Mouse (Mus musculus) C2C12 (cell line): Measurements from ENCODE around the gene Gm49510. TPM values are rescaled to one million over a fixed set of nuclear protein-coding genes. Genes with fewer than 3 reads are reported as not detected.
A peak's percentile ranks its signal among the peaks of the same experiment; 100 is the strongest.

Experiments used
- H3K27me3 ChIP-seq: one replicate; pipeline ENCODE4 v1.6.1; 2011; ENCODE audit not compliant: control insufficient read depth, insufficient read depth, insufficient read length
- H3K36me3 ChIP-seq: one replicate; pipeline ENCODE4 v1.6.1; 2011; ENCODE audit not compliant: control insufficient read depth, insufficient read depth
- H3K4me3 ChIP-seq: one replicate; pipeline ENCODE4 v1.5.1; 2011; ENCODE audit warnings: mild to moderate bottlenecking, control low read depth; ENCODE audit not compliant: poor library complexity, insufficient read depth, severe bottlenecking
- H3K79me2 ChIP-seq: one replicate; pipeline ENCODE4 v1.6.1; 2011; ENCODE audit not compliant: control insufficient read depth, insufficient read depth
- H3K79me3 ChIP-seq: one replicate; pipeline ENCODE4 v1.6.1; 2011; ENCODE audit warnings: low read depth, control low read depth
- H3ac ChIP-seq: one replicate; pipeline ENCODE3; 2011; ENCODE audit warnings: low read depth; ENCODE audit not compliant: control insufficient read depth, insufficient read length
- CEBPB ChIP-seq: IDR thresholded peaks from one replicate; pipeline ENCODE4 v1.6.1; 2011; ENCODE audit warnings: low read depth, mild to moderate bottlenecking, control low read depth, moderate library complexity
- CTCF ChIP-seq: IDR thresholded peaks from one replicate; pipeline ENCODE4 v1.5.1; 2011; ENCODE audit not compliant: control insufficient read depth, insufficient read depth, insufficient read length
- FOSL1 ChIP-seq: IDR thresholded peaks from one replicate; pipeline ENCODE4 v1.8.0; 2011; ENCODE audit warnings: mild to moderate bottlenecking, low read length; ENCODE audit not compliant: poor library complexity, insufficient read depth, severe bottlenecking
- MAX ChIP-seq: IDR thresholded peaks from one replicate; pipeline ENCODE4 v1.6.1; 2011; ENCODE audit warnings: mild to moderate bottlenecking, control low read depth
- MYOD1 ChIP-seq: IDR thresholded peaks from one replicate; pipeline ENCODE4 v1.6.1; 2011; ENCODE audit warnings: low read depth; ENCODE audit not compliant: control insufficient read depth, insufficient read length
- MYOG ChIP-seq: IDR thresholded peaks from one replicate; pipeline ENCODE4 v1.6.1; 2011; ENCODE audit not compliant: control insufficient read depth, insufficient read length; ENCODE audit errors: extremely low read depth
- USF1 ChIP-seq: IDR thresholded peaks from one replicate; pipeline ENCODE4 v1.6.1; 2011; ENCODE audit warnings: low read depth, mild to moderate bottlenecking, control low read depth, moderate library complexity
- polyA plus RNA-seq: library from polyadenylated mRNA; unstranded; fragments of >200 nt; fragmentation: generic; extraction: Trizol; gene quantifications from one replicate; pipeline ENCODE4 v1.2.1, GENCODE M21; 2012; ENCODE audit warnings: missing spikeins

The Gm49510 gene
- polyA plus RNA-seq, 1 experiment, result 0.07 TPM

DNA sequence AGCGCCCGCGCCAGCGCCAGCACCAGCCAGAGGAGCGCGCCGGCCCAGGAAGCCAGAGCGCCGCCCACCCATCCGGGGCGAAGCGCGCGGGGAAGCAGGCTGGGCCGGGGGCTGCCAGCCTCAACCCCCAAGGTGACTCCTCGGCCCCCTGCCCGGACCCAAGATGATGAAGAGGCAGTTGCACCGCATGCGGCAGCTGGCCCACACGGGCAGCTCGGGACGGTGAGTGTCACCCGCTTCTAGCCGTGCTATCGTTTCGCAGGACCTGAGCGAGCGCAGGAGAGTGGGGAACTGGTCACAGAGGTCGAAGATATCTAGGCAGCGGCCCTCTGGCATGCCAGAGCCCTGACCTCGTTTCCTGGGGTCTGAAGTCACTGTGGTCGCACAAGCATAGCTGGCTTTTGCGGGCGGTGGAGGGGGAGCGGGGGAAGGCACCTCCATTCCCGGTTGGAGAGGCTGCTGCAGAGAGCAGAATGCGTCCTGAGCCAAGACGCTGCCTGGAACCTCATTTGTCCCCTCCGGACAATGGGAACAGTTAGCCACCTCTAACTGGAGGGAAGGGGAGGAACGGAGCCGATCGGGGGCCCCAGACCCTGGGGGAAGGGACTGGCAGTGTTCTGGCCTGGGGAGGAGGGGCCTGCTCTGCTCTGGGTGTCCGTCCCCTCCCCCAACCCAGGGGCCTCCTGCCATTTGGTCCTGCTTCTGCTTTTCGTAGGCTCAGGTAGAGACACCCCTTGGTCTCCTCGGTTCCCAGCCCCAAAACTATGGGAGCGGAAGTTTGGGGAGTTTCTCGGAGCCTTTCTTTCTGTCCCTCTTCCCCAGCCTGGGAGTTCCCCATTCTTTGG, 495 bp downstream of the Gm49510 start, which contains the start of gene Sh3bp1:
Gene Sh3bp1, plus strand, starts transcription at position 29 of the 845 bp plus-strand sequence.
- H3K36me3 ChIP-seq, result peaks cover 7% of the 10 kb centered on the region
- peak within 1 kb of the TSS; percentile 65 for H3K4me3 ChIP-seq
- TF ChIP-seq CEBPB (no peak), MYOG (no peak), FOSL1 (no peak), MYOD1 (no peak), CTCF (no peak), MAX (no peak)
- H3ac ChIP-seq, result peak within 1 kb of the TSS; percentile 92
- no peaks in the 10 kb centered on the region for H3K27me3 ChIP-seq
- H3K79me2 ChIP-seq, result no peaks in the 10 kb centered on the region
- no peaks in the 10 kb centered on the region for H3K79me3 ChIP-seq

DNA sequence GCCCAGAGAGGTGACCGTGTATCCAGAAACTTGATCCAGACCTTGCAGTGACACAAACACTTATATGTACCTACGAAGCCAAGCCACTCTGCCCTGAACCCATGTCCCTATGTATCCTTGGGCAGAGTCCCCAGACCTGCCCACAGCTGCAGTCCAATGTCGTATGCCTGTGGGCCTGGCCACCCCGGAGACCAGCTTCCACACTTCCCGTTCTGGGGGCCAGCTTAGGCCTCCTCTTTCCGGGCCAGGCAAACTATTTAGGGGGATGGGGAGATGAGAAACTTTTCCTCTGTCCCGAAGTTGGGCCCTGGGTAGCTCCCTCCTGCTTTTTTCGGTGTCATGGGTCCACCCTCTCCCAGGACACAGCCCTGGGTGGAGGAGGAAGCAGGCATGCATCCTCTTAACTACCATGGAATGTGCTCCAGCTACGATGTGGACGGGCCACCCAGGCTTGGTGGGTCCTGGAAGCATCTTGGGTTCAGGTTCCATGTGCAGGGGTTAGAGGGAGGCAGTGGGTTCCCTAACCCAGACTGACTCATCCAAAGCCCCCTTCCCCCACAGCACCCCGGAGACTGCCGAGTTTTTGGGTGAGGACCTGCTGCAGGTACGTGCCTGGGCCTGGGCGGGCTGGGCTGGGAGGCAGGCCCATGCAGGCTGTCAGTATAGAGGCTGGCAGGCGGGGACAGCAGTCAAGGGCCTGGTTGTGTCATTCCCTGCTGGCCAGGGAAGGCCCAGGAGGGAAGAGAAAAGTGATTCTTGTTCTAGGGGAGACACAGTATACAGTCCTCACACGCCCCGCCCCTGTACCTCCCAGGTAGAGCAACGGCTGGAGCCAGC, 1.3 kb downstream of the Gm49510 start:
- peaks cover 11% of the 10 kb centered on the region for H3K36me3 ChIP-seq
- no peak for TF ChIP-seq CEBPB
- TF ChIP-seq FOSL1, result no peak
- no peak for TF ChIP-seq USF1
- TF ChIP-seq MYOG, result no peak
- no peak for TF ChIP-seq MYOD1
- no peak for TF ChIP-seq CTCF
- TF ChIP-seq MAX, result no peak
- peak overlapping the region; percentile 65 for H3K4me3 ChIP-seq
- H3K27me3 ChIP-seq, result no peaks in the 10 kb centered on the region
- H3ac ChIP-seq, result peak overlapping the region; percentile 92
- no peaks in the 10 kb centered on the region for H3K79me3 ChIP-seq
- no peaks in the 10 kb centered on the region for H3K79me2 ChIP-seq

DNA sequence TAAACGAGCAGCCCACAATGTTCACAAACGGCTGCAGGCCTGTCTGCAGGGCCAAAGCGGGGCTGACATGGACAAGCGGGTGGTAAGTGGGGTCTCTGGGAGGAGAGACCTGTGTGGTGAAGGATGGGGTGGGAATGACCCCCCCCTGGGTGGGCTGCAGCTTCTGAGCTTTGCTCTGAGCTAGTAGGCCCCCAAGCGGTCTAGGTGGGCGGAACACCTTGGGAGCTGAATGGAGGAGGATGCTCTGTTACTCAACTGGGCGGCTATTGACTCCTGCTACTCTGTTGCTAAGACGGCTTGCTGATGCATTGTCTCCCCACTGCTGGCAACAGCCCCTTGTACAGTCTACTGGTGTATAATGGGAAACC, 1.9 kb downstream of the Gm49510 start:
- Histone ChIP-seq H3K36me3 (peaks cover 17% of the 10 kb centered on the region), H3K79me3 (no peaks in the 10 kb centered on the region), H3K4me3 (no peak overlapping the region), H3ac (no peak overlapping the region), H3K27me3 (no peaks in the 10 kb centered on the region), H3K79me2 (no peaks in the 10 kb centered on the region)
- no peak for TF ChIP-seq MYOD1
- no peak for TF ChIP-seq CEBPB
- no peak for TF ChIP-seq CTCF
- TF ChIP-seq FOSL1, result no peak
- no peak for TF ChIP-seq MAX
- TF ChIP-seq MYOG, result no peak
- TF ChIP-seq USF1, result no peak

DNA sequence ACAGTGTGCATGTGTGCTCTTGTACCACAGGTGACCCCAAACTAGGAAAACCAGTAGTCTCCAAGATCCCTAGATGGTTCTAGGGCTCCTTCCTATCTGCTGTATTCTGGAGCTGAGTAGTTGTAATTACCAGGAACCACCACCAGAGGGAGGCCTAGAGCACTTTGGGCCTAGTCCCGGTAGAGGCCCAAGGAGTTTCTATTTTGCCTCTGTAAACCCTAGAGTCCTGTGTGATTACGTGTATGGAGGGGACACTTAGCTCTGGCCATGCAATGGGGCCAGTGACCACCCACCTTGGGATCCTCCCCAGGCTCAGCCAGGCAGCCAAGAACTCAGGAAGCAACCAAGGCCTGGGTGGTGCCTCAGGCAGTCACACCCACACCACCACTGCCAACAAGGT, 3.8 kb downstream of the Gm49510 start:
- H3K79me2 ChIP-seq, result no peaks in the 10 kb centered on the region

DNA sequence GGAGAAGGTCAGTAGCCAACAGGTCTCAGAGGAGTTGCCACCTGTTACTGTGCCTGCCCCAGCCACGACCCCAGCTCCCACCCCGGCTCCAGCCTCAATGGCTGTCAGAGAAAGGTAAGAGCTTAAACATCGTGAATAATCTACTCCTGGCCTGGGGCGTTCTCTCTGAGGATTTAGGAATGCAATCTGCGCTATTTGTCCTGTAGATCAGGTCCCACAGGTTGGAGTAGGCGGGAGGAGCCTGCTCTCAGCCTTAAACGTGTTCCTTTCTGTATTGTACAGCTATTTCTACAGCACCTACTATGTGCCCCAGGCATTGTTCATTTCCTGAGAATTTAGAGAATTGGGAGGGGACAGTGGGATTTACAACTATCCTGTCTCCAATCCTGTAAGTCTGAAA, 8.9 kb downstream of the Gm49510 start:
- peaks cover 37% of the 10 kb centered on the region for H3K36me3 ChIP-seq
- H3K4me3 ChIP-seq, result no peak overlapping the region
- H3ac ChIP-seq, result no peak overlapping the region
- TF ChIP-seq MYOG, result no peak
- no peak for TF ChIP-seq CTCF
- no peak for TF ChIP-seq MAX
- TF ChIP-seq FOSL1, result no peak
- no peak for TF ChIP-seq CEBPB
- no peak for TF ChIP-seq USF1
- TF ChIP-seq MYOD1, result no peak
- no peaks in the 10 kb centered on the region for H3K27me3 ChIP-seq
- no peaks in the 10 kb centered on the region for H3K79me2 ChIP-seq
- no peaks in the 10 kb centered on the region for H3K79me3 ChIP-seq

More for the DNA sequence above, 3.8 kb downstream of the Gm49510 start:
- Histone ChIP-seq H3K79me3 (no peaks in the 10 kb centered on the region), H3K4me3 (no peak overlapping the region), H3K36me3 (peaks cover 22% of the 10 kb centered on the region), H3K27me3 (no peaks in the 10 kb centered on the region), H3ac (peak overlapping the region; percentile 60)
- TF ChIP-seq USF1, result no peak
- peak; percentile 50 for TF ChIP-seq CTCF
